Comparison of ENCODE assay signal across 14 mouse cellular contexts in genomic region chr14:72806598-72806997, GRCm38 (mm10).
"Had no signal": no experiment of that assay in that cellular context is flagged by ENCODE, and none has a peak within 500 bp of the region (broad histone marks: within the 10 kb centered on the region; RNA-seq: fewer than 3 reads in every experiment).

No protein-coding gene starts in this region.

- H3K4me3 ChIP-seq: neural tube, embryonic 13.5 days; neural tube, embryonic 15.5 days; stomach, embryonic 15.5 days had no signal

- DNase-seq: retina, postnatal 1 day; right cerebral cortex, postnatal 14 days; right cerebral cortex, postnatal 4 days; spleen, adult 18-20 months; thymus, adult 18-20 months; thymus, adult 2 months; thymus, postnatal 14 days; thymus, postnatal 25 days; thymus, postnatal 36 days; thymus, postnatal 4 days had no signal

- H3K4me1 ChIP-seq: neural tube, embryonic 13.5 days; neural tube, embryonic 15.5 days; stomach, embryonic 15.5 days had no signal

- H3K36me3 ChIP-seq: neural tube, embryonic 13.5 days; neural tube, embryonic 15.5 days; stomach, embryonic 15.5 days had no signal

- H3K9ac ChIP-seq: neural tube, embryonic 13.5 days; neural tube, embryonic 15.5 days; stomach, embryonic 15.5 days had no signal

- H3K27me3 ChIP-seq: neural tube, embryonic 13.5 days; neural tube, embryonic 15.5 days; stomach, embryonic 15.5 days had no signal

- H3K4me2 ChIP-seq: neural tube, embryonic 13.5 days; neural tube, embryonic 15.5 days; stomach, embryonic 15.5 days had no signal

- H3K9me3 ChIP-seq: neural tube, embryonic 13.5 days; neural tube, embryonic 15.5 days; stomach, embryonic 15.5 days had no signal

- H3K27ac ChIP-seq: neural tube, embryonic 13.5 days; neural tube, embryonic 15.5 days; stomach, embryonic 15.5 days; stomach, postnatal 0 days had no signal
